Mouse (Mus musculus) spleen, postnatal 4 days (tissue): ENCODE results near the gene Ppp1r16b.
A peak's percentile ranks its signal among the peaks of the same experiment; 100 is the strongest.

ENCODE experiments used
- DNase-seq, 2 experiments: peaks; one replicate each; pipeline ENCODE4 v3.0.0; 2022; ENCODE audit warnings: low spot score in 2 of 2

Ppp1r16b gene

GRCm38 (mm10) chr2:158690116-158690515 lies 24.9 kb downstream of the Ppp1r16b start:
- DNase-seq: no peak

DNA sequence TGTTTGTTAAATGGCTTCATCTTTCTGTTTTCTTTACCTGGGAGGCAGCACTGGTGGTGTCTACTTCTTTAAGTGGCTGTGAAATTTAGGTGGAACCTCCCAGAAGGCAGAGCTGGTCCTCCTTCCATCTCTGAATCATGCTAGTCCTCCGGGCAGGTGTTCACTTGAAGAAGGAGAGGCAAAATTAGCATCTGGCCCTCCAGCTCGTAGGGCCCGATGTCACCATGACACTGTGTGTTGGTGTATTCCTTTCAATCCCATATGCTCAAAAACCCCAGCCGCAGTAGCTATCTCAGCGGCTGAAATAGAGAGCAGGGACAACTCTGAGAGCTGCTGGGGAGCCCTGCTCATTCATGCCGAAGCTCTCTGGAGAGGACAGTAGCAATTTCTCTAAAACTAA lies 27.0 kb downstream of the Ppp1r16b start:
- DNase-seq: no peak

DNA sequence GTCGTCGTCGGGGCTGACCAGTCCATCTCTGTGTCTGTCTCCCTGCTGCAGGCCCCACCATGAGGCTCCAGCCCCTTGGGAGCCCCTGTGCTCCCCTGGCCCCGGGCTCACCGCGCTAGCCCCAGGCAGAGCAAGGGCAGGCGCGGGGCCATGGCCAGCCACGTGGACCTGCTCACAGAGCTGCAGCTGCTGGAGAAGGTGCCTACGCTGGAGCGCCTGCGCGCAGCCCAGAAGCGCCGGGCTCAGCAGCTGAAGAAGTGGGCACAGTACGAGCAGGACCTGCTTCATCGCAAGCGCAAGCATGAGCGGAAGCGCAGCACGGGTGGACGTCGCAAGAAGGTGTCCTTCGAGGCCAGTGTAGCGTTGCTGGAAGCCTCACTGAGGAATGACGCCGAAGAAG lies 30.6 kb downstream of the Ppp1r16b start:
- no peak for DNase-seq

GRCm38 (mm10) chr2:158696451-158696850 lies 31.3 kb downstream of the Ppp1r16b start:
- no peak for DNase-seq

DNA sequence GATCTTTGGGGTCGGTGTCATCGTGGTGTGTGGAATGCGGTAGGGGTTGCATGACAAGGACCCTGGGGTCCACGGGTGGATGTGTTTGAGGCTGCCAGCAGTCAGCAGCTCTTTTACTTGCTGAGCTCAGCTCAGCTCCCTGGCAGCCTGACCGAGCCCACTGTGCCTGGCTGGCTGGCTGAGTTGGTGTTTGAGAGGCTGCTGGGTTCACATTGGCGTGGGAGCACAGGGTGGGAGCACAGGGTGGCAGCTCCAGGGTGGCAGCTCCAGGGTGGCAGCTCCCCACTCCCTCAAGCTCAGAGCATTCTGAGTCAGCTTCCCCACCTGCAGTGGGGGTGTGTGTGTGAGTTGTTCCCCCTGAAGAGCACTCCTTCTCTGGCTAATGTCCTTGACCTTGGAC lies 34.7 kb downstream of the Ppp1r16b start:
- DNase-seq: no peak

GRCm38 (mm10) chr2:158700535-158701256 lies 35.5 kb downstream of the Ppp1r16b start:
- no peak for DNase-seq

DNA sequence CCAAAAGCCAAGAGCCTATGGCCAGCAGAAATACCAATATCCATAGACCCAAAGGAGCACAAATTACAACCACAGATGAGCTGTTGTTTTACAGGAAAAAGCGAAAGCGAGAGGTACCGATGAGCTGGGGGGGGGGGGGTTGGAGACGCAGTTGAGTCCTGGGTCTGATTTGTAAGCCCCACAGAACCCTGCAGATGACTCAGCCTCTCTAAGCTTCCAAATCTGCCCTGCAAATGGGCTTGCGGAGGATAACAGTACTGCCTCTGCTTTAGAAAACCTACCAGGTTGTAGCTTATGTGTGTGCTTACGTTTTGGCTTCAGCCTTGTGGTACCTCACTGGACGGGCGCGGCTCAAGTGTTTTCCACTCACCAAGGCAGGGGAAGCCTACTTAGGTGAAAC lies 36.3 kb downstream of the Ppp1r16b start:
- no peak for DNase-seq

DNA sequence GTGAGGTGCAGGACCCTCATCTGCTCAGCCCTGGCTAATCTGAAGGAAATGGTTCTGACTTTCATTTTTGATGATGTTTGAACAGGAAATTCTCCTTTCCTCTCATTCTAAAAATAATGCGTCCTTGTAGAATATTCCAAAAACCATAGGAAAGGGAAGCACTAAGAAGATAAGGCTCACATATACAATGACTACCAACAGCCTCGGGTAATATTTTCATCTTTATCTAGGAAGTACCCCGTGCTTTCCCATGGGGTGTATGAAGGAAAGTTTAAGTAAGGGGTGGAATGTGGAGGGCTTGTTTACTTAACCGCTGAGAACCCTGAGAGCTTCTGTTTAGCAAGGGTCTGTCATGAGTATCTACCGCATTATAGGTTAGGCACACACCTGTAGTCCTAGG lies 37.0 kb downstream of the Ppp1r16b start:
- DNase-seq: no peak

DNA sequence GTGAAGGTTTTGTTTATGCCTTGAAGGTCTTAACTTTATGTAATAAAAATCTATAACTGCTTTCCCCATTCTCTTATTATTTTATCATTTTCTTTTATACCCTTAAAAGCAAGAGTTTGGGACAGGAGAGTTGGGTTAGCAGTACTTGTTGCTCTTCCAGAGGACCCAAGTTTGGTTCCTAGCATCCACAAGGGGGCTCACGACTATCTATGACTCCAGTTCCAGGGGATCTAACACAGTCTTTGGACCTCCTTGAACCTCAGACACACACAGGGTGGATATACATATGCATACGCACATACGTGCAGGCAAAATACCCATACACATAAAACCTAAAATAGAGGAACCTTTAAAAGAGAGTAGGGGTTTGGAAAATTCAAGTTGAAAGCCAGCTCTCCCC lies 39.5 kb downstream of the Ppp1r16b start:
- DNase-seq: no peak

- no peak for DNase-seq
These were observed 40.3 kb downstream of the Ppp1r16b start for GRCm38 (mm10) chr2:158705529-158705928.

DNA sequence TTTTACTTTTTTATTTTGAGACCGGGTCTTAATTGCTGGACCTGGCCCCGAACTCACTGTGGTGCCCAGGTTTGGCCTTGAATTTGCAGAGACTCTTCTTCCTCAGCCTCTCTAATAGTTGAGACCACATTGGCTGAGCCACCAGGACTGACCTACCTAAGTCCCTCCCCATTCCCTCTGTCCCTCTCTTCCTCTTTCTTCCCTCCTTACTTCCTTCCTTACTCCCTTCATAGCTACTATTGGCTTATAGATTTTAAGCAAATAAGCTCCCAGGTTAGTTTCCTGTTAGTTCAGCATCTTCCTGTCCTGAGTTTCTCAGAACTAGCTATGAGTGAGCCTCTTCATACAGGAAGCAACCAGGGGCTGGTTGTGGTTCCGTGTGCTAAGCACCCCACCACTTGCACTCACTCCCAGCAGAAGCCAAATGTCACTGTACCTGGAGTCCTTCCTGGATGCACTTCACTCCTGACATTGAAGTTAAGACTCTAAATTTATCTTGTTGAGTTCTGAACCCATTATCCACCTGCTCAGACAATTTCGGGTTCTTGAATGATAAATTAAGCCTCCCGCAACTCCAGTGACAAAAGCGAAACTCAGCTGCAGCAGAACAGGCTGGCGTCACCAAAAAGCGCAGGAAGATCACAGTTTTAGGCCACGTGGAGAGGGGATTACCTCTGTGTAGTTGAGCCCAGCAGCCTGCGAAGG lies 41.7 kb downstream of the Ppp1r16b start:
- DNase-seq: no peak

- no peak for DNase-seq
These were observed 42.9 kb downstream of the Ppp1r16b start for GRCm38 (mm10) chr2:158708121-158708520.

DNA sequence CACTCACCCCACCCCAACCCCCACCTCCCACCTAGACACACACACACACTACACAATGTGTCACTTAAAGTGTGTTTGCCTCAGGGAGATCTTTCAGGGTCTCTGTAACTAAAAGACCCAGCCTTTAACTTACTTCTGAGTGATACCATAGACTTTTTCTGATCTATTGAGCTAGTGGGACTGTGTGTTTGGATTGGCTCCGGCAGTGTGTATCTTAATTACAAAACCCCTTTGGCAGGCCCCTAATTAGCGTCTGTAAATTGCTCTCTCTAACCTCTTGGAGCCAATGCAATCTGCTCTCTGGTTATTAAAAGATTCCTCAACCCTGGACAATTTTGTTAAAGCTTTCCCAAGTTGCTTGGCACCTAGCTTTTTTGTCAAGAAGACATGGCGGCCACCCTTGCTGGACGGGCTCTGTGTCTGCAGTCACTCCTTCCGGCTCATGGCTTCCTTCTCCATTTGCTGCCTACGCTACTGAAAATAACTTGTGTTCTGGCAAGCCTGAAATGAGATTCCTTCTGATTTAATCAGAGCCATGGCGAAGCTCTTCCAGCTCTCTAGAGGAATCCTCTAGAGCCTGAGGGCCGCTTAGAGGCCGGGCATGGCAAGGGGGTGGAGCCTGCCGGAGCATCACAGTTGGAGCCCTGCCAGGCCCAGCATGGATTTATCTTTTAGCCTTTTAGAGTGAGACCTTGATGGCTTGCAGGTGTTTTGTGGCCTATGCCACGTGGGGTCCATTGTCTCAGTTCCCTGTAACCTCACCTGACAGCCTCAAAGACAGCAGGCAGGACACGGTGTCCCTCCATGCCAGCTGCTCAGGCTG lies 46.9 kb downstream of the Ppp1r16b start:
- no peak for DNase-seq

DNA sequence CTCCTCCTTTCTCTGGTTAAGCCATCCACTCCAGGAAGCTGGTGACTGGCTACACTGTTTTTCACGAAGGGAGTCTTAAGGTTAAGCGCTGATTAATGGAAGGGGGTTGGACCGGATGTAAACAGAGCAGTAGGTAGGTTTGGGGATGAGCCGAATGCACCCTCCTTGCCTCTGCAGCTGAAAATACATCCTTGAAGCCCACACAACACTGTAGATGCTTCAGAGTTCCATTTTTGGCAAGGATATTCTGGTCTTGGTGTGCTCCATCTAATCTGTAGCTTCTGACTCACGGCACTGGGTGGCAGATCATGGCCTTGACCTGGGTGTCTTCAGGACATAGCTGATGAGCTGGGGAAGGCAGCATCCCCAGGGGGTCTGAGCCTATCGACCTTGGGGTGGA lies 49.6 kb downstream of the Ppp1r16b start:
- no peak for DNase-seq

DNA sequence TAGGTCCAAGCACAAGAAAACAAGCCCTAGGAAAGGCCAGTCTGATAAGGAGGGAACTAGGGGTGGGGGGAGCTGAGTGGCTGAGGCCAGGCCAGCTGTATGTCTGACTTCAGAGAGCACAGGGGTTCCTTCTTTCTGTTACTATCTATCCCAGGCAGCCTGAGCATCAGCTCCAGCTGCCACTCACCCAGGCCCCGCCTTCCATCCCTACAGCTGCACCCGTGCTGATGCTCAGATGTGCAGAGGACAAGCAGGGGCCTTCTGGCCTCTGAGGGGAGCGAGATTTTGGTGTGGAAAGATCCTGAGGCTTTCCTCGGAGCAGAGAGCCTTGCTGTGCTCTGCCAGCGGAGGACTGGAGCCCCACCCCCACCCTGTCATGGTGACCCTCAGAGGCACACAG lies 50.9 kb downstream of the Ppp1r16b start:
- no peak for DNase-seq

GRCm38 (mm10) chr2:158717551-158718418 lies 52.6 kb downstream of the Ppp1r16b start:
- DNase-seq: no peak

DNA sequence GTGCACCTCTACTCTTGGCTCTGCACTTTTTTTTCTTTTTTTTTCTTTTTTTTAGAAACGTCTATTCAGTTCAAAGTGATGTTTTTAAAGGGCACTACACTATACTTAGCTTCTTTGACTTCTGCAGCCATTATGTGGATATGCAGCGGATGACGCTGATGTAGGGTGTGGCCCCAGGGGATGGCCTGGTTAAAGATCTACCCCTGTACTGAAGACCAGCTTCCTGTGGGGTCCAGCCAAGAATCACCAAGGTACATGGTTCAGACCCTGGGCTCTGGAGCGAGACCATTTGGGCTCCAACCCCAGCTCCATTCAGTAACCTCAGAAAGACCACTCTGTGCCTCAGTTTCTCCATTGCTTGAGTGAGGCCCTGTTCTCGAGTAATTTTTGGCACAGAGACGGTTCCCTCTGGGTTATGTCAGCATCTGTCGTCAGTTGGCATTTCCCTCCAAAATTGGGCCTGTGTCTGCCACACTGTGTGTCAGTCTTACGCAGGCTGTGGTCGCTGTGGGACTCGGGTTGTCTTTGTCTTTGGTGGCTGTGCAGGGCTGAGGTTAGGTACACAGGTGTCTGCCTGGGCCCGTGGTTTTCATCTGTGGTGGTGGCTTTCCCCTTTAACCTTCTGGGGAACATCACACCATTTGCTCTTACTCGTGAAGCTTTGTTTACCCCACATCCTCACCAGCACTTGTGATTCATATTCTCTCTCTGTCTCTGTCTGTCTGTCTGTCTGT lies 53.8 kb downstream of the Ppp1r16b start:
- peak in 1 of 2 experiments; percentile 39 for DNase-seq

DNA sequence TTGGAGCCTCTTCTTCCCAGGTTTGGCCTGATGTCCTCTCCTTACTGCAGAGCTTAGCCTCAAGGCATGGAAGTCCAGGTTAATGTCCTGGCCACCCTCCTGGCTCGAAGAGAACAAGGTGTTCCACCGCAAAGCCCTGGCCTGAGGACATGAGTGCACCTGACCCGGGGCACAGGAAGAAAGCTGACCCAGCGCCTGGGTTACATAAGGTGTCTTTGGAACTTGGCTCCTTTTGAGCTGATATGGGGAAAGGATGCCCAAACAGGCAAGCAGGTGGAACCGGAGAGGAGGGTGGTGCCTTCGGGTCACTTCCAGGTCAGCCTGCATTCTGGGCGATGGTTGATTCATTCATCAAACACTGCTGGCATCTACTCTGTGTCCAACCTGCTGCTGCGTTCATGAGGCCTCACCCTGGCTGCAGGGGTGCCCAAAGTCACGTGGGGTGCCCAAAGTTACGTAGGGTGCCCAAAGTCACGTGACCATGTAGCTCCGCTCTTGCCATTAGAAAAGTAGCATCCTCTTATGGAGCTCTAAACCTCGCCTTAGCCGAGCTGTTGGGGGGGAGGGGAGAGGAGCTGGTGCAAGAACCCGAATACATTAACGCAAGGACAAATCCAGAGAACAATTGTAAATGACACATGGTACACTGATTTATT lies 55.6 kb downstream of the Ppp1r16b start:
- DNase-seq: no peak

DNA sequence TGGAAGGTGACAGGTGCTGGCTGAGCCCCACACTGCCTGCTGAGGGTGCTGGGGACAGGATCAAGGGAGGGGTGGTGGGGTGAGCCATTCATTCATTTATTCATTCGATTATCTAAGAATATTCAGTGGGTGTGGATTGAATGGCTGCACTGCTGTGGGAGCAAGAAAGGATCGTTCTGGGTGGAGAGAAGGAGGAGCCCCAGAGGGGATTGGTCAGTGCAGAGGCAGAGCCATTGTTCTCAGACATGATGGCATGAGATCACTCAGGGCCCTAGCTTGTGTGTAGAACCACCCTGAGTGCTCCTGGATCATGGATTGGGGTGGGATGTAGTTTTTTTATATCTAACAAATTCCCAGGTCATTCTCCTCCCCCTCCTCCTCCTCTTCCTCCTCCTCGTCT lies 56.3 kb downstream of the Ppp1r16b start:
- no peak for DNase-seq

DNA sequence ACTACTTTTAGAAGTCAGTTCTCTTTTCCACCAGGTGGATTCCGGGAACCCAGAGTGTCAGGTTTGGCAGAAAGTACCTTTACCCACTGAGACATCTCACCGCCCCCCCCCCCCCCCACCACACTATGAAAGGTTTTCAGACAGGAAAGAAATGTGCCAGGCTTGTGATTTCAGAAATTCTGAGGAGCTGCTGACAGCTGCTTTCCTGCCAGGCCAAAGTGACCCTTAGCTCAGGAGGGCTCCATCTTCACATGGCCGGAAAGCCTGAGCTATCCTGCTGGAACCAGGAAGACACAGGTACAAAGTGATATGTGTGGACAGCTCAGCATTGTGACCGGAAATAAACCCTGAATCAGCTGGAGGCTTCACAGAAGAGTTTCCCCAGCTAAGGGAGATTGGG lies 56.9 kb downstream of the Ppp1r16b start:
- no peak for DNase-seq
